Mouse (Mus musculus) MN1 (cell line): Measurements from ENCODE around the gene Rps6kl1.

Source experiments
- DNase-seq: peaks from one replicate; pipeline ENCODE4 v3.0.0-alpha.2; 2016; ENCODE audit warnings: low spot score

The Rps6kl1 gene

DNA sequence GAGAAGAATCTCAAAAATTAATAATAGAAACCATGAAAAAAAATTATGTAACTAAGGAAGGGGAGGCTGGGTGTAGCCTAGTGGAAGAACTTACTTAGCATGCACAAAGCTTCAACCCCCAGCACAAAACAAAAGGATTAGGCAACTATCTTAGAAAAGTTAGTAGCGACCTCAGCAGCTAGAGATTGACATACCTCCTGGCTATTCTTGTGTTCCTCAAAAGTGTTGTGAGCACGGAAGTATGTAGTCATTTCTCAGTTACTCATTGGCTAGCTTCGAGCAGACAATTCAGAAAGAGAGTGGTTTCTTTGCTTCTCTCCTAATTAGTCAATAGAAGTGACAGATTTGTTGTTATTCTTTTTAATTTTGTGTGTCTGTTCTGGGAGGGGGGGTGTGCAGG is 42.4 kb downstream of the Rps6kl1 start:
- DNase-seq = no peak

DNA sequence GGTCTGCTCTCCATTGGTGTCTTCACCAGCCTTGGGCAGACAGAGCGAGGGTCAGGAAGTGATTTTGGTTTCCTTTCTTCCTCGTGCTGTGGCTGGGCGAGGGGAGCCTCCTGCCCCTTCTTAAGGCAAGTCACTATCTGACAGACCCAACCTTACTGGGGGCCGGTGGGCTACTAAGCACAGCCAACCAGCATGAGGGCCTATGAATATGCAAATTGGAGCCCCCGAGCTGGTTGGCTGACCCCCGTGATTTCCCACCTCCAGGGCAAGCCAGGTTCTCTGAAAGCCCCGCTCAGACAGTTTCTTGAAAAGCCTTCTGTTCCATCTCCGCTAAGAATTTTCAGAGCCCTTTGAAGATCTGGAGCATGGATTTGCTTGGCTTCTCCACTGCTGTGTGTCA is 44.8 kb downstream of the Rps6kl1 start:
- no peak for DNase-seq

DNA sequence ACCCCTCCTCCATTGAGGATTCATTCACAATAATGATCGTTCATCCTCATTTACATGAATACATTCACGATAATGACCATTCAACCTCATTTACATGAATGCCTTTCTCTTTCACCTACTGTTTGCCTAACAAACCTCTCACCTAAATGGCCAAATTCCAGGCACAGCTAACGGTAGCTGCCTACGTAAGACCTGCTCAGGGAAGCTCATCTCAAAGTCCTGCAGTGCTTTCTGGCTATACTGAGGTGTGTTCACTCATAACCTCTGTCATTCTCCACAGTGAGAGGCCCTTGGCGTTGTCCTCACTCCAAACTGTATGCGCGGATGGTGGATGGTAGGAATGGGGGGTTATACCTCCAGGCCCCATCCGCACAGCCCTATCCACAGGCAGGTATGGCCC is 46.3 kb downstream of the Rps6kl1 start:
- DNase-seq = no peak

DNA sequence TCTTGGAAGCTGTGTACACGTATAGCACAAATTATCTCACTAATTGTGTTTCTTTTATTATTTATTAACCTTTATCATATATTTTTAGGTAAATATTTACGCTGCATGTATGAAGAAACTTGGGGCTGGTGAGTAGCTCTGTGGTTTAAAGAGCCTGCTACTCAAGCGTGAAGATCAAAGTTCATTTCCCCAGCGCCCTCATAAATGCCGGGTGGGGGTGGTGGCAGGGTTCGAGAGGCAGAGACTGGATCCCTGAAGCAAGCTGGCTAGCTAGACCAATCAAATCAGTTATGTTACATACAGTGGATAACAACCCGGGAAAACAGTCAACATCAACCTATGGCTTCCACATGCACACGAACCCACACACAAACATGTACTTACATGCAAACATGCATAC is 48.0 kb downstream of the Rps6kl1 start:
- DNase-seq = no peak

DNA sequence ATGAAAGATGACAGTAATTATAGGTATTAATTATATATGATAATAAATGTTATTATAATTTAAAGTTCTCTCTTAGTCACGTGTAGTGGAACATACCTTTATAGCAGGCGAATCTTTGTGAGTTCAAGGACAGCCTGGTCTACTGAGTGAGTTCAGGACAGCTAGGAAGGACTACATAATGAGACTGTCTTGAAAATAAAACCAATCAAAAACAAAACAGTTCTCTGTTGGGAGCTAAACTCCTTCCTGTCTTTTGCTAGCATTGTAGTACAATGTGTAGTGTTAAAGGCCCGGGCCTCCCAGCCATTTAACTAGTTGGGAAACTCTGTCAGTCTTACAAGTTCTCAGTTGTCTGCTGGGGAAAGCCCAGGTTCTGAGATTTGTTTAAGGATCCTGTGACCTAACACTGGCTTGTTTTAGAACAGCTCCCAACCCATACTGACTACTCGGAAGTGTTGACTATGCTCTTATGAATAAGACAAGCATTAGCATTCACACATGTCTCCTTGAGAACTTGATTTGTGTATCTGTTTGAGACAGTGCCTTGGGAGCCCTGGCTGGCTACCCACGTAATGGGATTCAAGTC is 49.5 kb downstream of the Rps6kl1 start:
- no peak for DNase-seq

DNA sequence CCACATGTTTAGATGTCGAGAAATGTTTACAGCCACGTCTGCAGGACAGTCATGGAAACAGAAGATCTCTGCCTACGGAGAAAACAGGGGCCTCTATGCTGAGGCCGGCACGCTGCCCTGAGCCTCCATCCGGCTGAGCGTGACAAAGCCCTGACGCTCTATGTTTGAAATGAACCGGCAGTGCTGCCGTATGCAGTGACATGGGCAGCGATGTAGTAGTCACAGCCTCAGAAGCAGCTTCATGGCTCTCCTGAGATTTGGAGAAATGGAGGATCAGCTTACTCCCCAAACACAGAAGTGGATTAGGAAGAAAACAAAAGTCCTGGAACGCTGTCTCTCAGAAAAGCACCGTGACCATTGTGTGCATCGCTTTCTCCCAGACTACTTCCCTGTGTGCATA is 50.1 kb downstream of the Rps6kl1 start:
- DNase-seq = no peak

DNA sequence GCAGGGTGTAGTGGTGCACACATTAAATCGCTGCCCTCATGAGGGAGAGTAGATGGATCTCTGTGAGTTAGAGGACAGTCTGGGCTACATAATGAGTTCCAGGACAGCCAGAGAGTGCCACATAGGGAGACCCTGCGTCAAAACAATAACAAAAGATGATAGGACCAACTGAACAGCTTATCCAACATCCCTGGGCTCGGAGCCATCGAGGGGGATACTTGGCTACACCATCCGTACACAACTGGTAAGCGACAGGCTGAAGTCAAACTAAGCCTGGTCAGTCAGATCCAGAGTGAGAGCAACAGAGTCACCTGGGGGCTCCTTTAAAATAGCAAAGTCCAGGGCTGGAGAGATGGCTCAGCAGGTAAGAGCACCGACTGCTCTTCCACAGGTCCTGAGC is 55.2 kb downstream of the Rps6kl1 start:
- no peak for DNase-seq

DNA sequence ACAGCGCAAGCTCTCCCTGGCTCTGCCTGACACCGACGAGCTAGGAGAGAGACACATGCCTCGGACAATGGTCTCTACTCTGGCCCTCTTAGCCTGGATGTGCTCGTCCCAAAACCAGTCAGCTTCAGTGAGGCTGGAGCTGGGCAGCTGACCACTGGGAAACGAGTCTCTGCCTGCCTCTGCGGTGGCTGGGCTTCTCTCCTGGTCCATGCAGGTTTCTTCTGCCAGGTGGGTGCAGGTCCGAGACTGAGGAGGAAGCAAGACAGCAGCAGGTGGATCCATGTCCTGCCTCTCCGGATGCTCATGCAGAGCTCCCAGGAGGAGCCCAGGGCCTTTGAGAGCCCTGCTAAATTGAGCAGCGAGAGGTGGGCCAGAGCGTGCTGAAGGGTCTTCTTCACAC is 55.9 kb downstream of the Rps6kl1 start:
- no peak for DNase-seq

DNA sequence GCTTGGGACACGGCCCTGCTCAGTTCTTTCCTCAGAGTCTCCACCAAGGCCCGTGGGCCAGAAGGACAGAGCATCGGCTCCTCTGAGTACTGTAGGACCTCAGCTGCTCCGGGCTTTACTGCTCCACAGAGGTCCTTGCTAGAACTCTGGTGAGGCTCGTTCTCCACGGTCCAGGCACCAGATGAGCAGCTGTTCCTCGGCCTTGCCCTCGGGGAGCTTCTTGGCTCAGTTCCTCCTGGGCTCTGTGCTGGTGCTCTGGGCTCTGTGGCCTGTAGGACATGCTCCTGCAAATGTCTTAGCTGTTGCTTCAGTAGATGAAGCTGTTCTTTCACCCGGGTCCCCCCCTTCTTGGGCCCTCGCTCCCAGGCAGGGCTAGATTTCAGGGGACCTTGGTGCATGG is 56.4 kb downstream of the Rps6kl1 start:
- peak; percentile 54 for DNase-seq

DNA sequence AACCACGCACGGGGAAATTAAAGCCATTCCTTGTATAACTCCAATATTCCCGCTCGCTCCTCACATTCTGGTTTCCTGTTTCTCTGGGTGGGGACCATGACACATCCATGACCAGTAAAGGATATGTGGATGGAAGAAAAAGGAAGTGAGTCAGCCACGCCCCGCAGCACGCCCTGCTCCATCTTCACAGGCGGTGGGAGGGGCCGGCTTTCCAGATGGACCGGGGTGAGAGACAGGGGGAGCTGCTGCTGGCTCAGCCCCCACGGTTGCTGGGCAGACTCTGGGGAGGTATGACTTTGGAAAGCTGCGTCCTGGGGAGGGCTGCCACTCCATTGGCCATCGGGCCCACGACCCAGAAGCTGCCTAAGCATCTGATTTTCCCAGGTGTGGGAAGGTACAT is 57.1 kb downstream of the Rps6kl1 start:
- peak; percentile 85 for DNase-seq

DNA sequence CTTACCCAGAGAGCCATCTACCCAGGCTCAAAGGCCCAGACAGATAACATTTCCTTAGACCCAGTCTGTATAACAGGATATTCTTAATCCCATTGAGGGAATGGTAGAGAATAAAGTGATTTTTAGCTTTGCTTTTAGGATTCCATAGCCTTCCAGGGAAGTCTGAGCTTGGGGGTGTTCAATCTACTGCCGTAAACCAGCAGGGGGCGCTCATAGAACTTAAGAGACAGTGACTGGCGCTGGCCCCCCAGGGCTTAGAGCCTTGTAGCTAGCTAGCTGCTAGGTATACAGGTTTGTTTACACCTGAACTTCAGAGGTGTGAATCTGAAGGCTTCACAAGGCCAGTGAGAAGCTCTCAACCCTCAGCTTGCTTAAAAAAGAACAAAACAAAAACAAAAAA is 58.9 kb downstream of the Rps6kl1 start:
- DNase-seq = peak; percentile 75

DNA sequence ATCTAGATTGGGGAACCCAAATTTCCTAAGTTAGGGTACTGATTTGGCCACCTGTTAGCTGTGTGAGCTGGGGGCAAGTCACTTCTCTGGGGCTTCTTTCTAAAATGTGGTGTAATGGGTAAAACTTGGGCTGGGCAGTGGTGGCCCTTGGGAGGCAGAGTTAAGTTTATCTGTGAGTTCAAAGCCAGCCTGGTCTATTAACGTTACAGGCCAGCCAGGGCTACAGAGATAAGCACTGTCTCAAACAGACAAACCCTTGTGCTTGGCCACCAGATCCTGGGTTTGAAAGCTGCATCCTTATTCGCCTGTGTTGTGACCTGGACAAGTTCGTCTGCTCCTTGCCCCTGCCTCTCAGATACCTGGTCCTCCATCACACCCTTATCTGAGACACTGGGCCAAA is 59.9 kb downstream of the Rps6kl1 start:
- no peak for DNase-seq

DNA sequence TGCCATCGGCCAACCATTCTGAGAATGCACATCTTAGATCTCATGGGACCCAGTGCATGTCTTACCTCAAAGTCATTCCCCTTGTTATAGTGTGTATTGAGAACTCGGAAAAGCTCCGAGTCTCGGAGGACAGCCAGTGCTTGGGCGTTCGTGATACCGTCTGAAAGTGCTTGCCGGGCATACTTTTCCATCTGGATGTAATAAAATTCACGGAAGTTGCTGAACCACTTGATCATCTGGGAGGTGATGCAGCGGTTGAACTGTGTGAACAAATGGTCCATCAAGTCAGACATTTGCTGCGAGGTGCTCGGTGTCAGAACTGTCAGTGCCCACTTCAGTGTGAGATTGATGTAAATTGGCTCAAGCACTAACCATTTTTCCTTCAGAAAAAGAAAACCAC is 63.2 kb downstream of the Rps6kl1 start:
- no peak for DNase-seq
